Mouse (Mus musculus): ENCODE data around the gene Ssu72.
A peak's percentile ranks its signal among the peaks of the same experiment; 100 is the strongest.

Gene Ssu72

DNA sequence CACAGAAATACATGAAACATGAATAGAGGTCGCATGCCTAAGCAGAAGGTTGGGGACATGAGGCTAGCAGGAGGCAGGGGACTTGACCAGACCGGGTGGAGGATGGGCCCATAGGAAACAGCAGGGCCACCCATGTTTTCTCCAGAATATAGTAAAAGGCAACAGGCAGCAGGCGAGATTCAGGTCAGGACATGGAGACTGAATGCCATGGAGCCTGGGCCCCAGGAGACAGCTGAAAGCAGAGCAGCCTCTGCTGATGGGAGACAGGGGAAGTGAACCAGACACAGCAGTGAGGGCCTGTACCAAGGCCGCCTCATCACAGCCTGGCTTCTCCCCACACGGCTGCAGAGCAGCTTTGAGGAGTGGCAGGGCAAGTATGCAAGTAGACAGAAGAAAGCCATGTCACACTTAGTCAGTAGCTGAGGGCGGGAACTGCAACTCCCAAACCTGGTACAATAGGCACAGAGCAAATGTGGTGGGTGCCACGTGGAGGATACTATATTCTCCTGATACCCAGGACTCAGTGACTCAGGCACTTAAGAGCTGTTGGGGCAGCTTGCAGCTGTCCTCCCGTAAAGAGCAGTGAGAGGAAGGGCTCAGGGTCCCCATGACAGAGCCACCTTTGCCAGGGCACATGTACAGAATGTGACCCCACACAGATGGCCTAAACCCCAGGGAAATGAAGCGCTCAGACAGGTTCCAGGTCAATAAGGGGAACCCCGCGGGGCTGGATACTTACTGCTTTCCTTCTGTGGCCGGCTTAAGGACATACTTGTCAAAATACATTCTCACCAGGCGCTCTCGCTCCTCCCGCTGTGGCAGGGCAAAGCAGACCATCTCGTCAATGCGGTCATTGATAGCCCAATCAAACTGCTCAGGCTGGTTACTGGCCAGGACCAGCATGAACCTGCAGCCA lies 42.2 kb downstream of the Ssu72 start:
- no peak for DNase-seq (ENCODE audit: low spot score)

DNA sequence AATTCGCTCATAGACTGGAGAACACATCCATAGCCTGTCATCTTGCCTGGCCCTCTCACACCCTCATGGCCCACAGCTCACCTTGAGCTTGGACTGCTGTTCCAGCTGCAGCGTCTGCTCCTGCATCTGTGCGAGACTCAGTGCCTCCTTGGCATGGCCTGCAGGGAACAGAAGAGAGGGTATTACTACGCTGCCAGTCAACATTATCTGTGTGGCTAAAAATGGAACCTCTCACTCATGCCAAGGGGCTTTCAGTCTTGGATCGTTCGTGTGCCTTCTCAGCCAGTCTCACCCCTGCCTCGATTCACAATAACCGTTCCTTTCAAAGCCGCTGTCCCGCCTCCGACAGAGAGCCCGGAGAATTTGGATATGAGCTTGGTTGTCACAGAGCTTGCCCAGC lies 52.4 kb downstream of the Ssu72 start:
- no peak for DNase-seq (ENCODE audit: low spot score)

DNA sequence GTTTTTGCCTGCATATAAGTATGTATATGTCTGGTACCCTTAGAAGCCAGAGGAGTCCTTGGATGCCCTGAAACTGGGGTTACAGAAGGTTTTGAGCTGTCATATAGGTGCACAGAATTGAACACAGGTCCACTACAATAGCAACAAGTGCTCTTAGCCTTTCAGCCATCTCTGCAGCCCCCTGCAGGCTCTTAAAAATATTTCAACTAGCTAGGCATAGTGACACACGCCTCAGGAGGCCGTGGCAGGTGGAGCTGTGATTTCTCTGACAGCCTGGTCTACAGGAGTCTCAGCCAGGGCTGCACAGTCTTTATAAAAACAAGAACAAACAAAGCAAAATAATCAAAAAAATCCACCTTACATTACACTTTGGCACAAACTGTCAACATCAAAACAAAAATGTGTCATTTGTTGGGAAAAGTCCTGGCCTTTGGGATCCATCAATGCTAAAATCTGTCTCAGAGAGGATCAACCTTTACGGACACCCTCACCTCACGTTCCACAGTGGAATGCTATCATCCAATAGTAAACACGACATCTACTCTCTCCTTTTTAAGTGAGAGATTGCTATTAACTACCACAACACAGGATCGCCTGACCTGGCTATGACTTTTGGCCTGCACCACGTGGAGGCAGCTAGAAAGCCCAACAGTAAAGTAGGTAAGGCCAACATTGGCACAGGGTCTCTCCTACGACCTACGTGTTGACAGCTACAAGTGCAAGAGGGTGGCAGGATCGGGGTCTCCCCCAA lies 55.4 kb downstream of the Ssu72 start:
- no peak for DNase-seq (ENCODE audit: low spot score)

DNA sequence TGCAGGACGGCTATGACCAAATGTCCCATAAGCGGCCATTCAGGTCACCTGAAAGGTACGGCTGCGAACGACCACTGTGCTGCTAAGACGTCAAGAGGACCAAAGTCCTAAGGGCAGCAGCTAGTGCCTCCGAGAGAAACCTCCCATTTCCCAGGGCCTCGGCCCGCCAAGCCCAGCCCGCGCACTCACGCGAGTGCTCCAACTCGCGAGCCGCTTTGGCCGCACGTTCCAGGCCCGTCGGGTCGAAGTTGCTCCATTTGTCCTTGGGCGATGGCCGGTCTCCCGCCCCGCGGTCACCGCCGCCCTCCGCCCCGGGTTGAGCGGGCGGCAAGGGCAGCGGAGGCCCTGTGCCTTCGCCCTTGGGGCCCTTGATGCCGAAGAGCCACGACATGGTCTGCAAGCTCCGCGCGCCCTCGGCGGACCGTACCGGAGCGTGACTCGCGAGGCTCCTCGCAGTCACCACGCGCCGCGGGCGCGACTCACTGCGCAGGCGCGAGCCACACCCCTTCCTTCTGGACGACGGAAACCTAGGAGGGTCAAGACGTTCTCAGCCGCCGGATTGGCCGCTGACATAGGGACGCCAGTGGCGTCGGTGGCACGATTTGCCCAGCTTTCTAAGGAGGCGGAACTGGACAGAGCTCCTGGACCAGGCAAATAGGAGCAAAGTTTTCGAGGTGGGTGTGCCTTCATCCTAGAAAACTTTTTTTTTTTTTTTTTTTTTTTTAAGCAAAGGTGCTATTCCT lies 56.2 kb downstream of the Ssu72 start, which contains the start of gene Atad3a:
Gene Atad3a (minus strand): TSS at position 481 of the 743 bp plus-strand sequence.
- DNase-seq (ENCODE audit: low spot score) = peak; percentile 94

DNA sequence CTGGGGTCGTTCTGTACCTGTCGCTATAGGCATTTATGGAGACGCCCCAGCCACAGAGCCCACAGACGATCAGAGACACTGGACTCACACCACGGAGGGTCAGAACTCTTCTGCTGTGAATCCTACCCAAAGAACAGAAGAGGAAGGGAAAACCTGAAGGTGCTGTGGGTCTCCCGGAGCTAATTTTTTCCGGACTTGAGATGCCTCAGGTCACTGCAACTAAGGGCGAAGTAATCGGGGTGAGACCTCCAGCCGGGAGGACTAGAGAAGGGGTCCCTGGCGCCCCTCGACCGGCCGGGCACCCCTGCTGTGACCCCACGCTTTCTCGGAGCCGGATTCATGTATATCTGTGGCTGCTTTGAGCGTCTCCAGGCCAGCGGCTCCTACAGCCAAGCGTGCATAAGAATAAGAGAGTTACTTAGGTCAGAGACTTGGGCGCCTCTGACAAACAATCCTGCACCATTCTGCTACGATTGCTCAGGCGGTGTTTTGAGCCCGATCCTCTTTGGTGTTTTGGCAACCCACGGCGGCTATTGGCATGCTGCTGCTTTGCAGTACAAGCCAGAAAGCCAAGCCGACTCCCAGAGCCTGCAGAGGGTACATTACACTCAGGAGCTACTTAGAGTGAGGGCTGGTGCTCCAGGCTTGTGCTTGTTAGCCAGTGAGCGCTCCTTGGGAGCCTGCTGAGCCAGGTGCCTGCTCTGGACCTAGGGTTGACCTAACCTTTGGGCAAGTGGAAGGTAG lies 56.9 kb downstream of the Ssu72 start:
- no peak for DNase-seq (ENCODE audit: low spot score)

DNA sequence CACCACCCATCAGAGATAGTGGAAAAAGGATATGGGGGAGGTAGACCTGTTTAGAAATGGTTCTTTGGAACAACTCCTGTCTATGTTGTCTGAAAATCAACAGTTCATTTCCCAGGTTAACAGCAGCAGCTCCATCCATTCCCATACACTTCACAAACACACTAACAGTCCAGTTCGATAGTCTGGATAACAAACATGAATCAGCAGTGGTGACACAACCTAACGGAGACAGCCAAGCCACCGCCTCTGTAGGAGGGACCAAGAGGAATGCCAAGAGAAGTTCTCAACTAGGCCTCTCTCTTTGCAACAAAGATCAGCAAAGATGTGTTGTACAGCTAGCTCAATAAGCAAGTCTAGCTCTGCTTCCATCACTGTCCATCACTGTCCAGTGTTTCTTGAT lies 57.8 kb downstream of the Ssu72 start:
- no peak for DNase-seq (ENCODE audit: low spot score)

DNA sequence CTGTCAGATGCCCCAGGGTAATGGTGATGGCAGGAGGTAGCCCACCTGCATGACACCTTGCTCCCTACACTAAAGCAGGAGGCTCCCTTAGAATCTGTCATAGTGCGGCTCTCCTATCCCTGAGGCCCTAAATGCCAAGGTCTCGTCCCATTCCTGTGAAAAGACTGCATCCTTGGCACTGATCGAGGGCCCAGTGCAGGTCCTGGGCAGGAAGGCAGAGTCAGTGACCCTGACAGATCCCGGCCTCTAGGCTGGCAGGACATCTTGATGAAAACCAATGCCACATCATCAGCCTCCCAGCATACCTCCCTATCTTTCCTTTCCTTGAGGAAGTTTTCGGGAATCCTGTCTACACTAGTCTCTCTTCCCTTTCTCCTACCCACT lies 64.9 kb downstream of the Ssu72 start:
- no peak for DNase-seq (ENCODE audit: low spot score)

DNA sequence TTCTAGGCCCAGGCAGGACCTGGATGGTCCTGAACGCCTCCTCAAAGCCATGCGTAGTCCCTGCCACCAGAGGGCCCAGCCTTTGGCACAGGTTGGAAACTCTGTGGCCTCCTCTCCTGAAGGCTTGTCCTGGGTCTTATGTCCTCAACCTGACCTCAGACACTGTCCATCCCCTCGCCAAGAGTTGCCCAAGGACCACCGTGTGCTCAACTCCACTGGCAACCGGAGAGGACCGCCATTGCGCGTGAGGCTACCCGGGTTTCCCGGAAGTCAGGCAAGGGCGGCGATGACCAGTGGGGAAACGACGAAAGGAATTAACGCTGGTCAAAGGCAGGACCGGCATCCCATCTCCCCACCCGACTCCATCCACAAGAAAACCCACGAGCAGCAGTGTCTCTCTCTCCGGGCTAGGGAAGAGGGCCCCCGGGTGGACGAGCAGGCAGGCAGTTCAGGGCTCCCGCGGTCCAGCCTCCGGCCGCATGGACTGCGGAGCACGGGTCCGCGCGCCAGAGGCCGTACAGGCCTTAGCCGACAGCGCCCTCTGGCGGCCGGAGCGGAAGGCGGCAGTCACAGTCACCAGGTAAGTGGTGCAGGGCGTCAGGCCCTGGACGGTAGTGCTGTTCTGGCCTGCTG lies 65.4 kb downstream of the Ssu72 start:
- DNase-seq (ENCODE audit: low spot score) = peak; percentile 75

DNA sequence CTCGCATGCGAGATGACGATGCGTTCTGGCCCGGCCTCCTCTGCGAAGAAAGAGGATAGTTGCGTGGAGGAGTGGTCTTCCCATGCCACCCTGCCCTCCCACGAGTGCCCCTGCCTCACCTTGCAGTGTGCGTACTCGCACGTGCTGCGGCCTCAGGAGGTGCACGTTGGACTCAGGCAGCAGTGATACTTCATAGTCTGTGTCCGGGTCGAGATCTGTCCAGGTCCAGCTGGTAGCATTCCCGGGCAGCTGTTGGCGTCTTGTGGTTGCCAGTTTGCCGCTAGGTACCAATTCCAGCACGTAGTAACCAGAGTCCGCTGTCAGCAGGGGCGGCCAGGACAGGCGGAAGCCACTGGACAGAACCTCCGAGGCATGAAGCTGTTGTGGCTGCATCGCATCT lies 66.0 kb downstream of the Ssu72 start:
- no peak for DNase-seq (ENCODE audit: low spot score)

DNA sequence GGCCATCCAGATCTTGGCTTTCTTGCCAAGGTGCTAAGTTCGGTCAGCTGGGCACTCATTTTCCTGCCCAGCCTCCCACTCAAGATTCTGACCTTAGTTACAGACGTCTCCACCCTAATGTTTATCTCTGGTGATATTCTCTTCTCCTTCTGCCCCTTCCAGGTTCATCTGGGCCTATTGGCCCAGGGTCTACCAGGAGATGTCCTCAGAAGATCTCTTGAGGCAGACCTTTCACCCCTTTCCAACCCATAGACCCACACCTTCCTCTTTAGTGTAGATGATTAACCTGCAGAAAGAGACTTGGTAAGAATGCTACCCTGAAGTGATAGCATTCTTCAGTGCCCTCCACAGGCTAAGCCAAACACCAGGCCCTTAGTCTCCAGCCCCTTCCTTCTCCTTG lies 67.1 kb downstream of the Ssu72 start:
- DNase-seq (ENCODE audit: low spot score) = no peak

DNA sequence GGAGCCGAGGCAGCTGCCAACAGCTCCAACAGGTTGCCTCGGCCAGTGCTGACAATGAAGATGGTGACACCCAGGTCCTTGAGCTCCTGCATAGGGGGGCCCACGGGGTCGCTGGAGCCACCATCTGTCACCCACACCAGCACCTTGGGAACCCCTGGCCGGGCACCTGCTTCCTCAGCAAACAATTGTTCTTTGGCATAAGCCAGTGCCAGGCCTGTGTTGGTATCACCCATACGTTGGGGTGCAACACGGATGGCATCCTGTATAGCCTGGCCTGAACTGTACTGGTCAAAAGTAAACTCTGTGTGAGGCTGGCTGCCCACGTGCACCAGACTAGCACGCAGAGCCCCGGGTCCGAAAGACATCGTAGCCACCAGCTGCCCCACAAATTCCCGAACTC lies 68.2 kb downstream of the Ssu72 start:
- no peak for DNase-seq (ENCODE audit: low spot score)

DNA sequence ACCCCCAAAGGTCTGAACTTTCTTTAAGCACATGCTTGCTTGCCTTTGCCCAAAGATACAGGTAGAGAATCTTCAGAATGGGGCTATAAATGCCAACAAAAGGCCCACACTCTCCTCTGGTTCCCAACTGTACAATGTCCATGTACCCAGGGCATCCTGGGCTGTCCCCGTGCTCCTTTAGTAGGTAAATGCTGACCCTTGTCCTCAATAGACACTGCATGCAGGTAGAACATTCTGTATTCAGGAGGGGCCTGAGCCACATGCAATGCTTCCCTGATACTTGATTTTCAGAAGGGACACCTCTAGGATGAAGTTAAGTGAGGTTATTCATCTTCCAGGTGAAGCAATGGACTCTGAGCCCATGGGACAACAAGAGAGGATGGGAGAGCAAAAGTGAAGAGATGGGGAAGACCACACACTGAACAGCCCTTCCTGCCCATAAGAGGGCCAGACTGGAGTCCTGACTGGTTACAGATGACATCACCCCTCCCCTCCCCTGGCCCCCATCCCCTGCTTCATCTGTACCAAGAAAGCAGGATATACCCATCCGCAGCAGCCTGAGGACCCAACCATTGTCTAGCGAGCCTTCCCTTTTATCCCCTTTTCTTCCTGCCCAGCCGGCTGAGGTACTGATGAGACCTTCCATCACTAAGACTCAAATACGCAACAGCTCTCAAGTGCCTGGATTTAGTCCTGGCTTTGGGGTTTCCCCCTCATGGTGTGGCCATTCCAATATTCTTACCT lies 68.9 kb downstream of the Ssu72 start:
- DNase-seq (ENCODE audit: low spot score) = no peak

DNA sequence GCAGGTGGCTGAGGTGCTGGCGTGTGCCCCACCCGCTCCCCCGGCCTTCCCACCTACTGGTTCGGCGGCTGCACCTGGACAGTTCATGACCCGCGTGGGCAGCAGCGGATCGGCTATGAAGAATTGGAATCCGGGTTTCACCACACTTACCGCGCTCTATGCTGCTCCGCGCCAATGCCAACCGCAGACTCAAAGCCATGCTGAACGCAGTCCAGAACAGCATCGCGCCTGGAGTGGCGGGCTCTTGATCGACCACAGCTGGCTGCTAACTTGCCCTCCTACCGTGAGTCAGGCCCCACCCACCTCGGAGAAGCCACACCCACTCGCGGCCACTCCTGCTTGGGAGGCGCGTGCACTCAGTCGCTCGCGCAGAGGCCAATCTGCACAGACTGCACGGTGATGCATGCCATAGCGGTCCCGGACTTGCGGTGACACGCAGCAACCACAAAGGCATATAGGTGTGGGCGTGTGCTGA lies 69.7 kb downstream of the Ssu72 start, which contains the start of gene Vwa1:
Gene Vwa1 (minus strand): TSS at position 419 of the 475 bp plus-strand sequence.
- DNase-seq (ENCODE audit: low spot score) = peak; percentile 76

DNA sequence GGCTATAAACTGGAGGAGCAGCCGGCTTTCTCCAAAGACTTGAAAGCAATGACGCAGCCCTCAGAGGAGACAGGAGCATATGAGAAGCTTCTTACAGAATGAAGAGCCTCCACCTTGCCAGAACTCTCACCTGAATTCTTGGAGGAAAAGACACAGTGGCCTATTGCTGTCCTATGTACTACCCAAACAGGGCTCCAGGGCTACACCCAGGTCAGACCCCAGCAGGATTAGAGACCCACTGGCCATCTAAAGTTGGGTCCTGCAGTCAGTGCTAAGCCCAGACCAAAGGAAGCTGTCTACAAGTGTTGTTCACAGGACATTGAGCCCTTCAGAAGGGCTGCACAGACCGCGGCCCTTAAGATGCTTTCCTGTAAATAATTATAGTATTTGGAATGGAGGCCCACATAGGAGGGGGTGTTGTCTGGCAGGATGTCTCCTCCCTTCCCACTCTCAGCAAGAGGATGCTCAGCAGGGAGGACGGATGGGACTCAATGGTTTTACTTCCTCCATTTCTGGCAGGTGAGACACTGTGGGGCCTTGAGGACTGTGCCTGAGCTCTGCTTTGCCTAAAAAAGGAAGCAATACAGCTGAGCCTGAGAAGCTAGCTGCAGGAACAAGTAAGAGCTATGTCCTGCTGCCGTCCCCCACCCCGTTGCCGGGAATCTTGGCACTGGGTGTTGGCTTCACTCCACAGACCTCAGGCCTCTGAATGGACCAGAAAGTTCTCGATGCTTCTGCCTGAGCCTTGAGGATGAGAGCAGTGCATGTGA lies 70.6 kb downstream of the Ssu72 start:
- no peak for DNase-seq (ENCODE audit: low spot score)

DNA sequence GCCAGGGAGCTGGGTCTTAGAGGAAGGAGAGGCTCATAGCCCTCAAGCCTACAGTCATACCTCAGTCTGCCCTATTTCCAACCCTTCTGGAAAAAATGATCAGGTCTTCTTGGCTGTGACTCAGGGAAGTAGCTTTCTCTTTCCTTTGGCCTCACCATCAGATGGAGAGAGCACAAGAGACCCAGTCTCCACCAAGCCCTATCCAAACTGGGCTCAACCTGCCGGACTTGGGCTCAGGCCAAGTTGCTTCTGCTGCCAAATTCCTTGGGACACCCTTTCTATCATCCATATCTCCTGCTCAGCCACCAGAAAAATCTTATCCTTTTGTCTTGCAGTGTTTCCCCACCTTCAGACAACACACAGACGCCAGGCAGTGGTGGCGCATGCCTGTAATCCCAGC lies 71.3 kb downstream of the Ssu72 start:
- DNase-seq (ENCODE audit: low spot score) = no peak

DNA sequence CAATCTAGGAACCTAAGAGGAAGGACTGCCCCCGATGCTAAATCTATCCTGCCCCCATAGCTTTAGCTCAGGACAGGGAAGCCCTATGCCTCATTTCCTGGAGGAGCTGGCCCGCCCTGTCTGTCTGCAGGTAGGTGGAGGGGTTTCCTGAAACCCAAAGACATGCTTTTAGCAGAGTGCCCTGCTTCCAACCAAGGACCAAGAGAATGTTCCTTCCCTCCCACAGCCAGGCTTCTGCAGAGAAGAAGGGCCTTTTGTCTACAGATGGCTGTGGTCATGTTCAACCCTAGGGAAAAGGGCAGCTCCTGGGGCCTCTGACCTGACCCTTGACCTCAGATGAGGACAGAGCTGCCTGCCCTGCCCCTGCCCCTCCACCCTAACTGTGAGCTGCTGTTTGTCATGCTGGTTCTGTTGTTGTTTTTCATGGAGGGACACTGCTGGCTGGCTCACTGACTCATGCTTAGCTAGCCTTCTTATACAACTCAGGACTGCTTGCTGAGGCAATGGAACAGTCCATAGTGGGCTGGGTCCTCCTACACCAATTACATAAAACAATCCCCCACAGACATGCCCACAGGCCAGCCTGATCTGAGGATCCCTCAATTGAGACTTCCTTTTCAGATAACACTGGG lies 72.2 kb downstream of the Ssu72 start:
- no peak for DNase-seq (ENCODE audit: low spot score)

DNA sequence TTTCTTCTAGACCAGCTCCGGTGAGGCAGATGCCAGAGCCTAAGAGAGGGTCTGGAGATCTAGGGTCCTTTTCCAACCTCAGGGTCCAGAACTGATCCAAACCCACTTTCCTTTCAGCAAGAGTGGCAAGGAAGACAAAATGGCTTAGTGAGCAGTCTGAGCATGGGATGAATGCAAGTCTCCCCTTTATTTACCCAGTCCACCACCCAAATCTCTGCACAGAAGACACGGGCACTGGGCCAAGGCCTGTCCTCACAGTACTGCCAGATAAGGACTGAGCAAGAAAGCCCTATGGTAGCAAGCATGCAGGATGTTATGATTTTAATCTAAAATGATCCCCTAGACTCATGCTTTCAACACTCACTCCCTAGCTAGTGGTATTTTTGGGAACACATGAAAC lies 73.2 kb downstream of the Ssu72 start:
- DNase-seq (ENCODE audit: low spot score) = no peak

DNA sequence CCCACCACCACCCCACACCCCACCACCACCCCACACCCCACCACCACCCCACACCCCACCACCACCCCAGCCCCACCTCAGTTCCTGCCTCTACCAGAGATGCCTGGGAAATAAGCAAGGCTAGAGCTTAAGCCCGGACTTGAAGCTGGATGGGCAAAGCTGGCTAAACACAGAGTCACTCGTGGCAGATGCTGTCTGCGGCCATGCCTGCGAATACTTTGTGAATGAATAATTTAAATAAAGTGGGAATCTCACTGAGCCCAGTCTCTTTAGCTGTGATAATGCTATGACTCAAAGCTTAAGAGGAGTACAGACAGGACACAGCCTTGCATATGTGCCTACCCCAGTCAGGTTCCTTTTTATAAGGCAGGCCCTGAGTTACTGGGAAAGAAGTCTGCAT lies 74.9 kb downstream of the Ssu72 start:
- DNase-seq (ENCODE audit: low spot score) = no peak

DNA sequence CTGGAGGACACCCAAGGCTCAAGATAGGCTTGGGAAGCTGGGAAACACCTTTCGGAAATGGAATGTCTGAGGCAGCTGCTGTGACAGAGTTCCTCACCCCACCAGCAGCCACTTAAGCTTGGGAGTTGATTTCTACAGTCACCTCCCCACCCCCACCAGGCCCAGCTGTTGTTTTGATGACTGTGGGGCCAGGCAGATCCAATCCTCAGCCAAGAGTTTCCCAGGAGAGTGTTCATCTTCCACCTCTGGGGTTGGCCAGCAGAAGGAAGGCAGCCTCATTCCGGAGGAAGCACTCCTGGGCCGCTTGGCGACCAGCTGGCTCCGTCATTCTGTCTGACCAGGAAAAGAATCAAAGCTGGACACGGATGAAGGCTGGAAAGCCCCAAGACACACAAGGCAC lies 76.3 kb downstream of the Ssu72 start:
- no peak for DNase-seq (ENCODE audit: low spot score)

Data from left cerebral cortex, adult 11 months (tissue).